Mouse (Mus musculus) thymus, adult 2 months (tissue): Measurements from ENCODE around the gene F11r.

ENCODE experiments used
- CTCF ChIP-seq: fragments of 200-500 bp; IDR thresholded peaks from 2 replicates; pipeline ENCODE4 v1.5.1; 2012; ENCODE audit warnings: mild to moderate bottlenecking, control low read depth, low read length, moderate library complexity, borderline replicate concordance; ENCODE audit not compliant: control insufficient read depth, poor library complexity, insufficient read depth; ENCODE audit errors: extremely low read depth
- POLR2A ChIP-seq: fragments of 200-500 bp; IDR thresholded peaks from 2 replicates; pipeline ENCODE4 v1.6.1; 2012; ENCODE audit warnings: mild to moderate bottlenecking, low read length, control low read depth, moderate library complexity; ENCODE audit not compliant: control insufficient read depth, poor library complexity, insufficient read depth; ENCODE audit errors: extremely low read depth

- no peak for TF ChIP-seq POLR2A
- TF ChIP-seq CTCF = no peak
Measured at GRCm38 (mm10) chr1:171454926-171455325, 17.6 kb downstream of the F11r start.
